Mouse (Mus musculus): ENCODE measurements around the gene 9130213A22Rik.

Gene 9130213A22Rik

DNA sequence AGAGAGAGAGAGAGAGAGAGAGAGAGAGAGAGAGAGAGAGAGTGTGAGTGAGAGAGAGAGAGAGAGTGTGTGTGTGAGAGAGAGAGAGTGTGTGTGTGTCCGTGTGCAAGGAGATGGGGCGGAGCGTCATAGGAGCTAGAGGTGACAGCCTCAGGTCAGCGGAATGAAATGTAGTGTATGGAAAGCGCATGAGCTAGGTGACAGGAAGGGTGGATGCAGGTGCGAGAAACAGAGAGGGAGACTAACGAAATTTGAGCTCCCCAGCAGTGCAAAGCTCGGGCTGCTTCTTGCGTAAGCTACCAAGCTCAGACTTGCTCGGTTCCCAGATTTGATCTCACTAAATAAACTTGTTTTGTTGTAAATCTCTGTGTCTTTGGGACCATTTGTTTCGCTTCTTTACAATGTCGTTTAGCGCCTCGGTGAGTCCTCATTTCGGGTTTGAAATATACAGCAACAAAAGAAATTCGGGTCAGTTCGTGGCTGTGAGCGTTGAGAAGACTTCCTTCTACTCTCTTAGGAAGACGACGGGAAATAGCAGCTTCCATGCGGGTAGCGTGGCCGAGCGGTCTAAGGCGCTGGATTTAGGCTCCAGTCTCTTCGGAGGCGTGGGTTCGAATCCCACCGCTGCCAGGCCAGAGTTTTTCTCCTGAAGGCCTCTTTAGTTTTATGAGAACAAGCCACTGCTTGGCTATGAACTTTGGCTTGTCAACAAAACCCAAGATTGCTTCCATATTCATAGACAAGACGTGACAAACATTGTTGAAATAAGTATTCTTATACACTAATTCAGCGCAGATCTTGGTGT, 1.5 kb upstream of the 9130213A22Rik start:
- in situ Hi-C loops (cut with MboI) = loop anchor here (5.0 to 10.0 kb wide), 2 partner anchors 62 to 219 kb away; partner anchors contain the start of gene Rpl26

DNA sequence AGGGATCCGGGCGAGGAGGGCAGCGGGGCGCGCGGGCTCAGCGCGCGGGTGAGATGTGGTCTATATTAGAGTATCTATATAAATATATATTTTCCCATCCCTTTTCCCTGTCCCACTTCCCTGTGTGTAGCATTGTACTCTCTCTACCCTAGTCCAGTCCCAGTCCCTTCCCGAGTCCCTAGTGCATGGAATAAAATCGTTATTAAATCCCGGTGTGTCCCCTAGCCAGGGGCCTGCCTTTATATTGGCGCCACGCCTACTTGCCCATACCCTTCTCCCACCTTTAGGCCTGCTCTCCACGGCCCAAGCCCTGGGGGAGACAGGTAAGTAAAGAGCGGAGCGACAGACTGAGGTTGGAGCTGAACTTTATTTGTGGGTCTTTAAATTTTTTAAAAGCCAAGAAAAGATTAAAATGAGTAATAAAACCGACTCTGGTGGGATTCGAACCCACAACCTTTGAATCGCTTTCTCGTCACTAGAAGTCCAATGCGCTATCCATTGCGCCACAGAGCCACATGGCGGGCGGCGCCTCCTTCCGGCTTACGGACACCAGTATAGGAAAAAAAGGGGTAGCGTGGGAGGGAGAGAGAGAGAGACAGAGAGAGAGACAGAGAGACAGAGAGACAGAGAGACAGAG, 785 bp upstream of the 9130213A22Rik start:
- in situ Hi-C loops (cut with MboI) = loop anchor here (5.0 to 10.0 kb wide), 2 partner anchors 61 to 218 kb away; partner anchors contain the start of gene Rpl26

DNA sequence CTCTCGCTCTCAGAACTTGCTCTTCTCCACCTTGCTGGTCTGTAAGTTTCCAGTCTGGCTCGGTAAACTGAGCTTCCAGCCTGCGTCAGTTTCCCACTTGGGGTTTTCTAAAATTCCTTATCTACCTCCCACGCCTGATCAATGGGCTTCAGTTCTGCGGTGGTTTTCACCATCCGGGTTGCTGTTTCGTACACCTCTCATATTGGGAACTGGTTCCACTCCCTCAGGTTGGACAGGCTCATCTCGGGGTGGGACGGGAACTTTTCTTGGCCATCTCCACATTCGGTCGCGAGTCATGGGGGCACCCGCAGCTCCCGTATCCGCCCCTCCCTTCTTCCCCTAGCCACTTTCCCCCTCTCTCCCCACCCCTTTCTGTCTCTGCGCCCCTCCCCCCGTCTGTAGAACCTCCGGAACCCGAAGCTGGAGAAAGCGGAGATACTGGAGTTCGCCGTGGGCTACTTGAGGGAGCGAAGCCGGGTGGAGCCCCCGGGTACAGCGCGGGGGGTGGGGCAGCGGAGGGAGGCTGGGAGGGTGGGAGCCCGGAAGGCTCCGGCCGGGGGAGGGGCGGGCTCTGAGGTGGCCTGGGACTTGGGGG, 551 bp downstream of the 9130213A22Rik start:
- in situ Hi-C loops (cut with MboI) = loop anchor here (5.0 to 10.0 kb wide), 2 partner anchors 60 to 217 kb away; partner anchors contain the start of gene Rpl26

DNA sequence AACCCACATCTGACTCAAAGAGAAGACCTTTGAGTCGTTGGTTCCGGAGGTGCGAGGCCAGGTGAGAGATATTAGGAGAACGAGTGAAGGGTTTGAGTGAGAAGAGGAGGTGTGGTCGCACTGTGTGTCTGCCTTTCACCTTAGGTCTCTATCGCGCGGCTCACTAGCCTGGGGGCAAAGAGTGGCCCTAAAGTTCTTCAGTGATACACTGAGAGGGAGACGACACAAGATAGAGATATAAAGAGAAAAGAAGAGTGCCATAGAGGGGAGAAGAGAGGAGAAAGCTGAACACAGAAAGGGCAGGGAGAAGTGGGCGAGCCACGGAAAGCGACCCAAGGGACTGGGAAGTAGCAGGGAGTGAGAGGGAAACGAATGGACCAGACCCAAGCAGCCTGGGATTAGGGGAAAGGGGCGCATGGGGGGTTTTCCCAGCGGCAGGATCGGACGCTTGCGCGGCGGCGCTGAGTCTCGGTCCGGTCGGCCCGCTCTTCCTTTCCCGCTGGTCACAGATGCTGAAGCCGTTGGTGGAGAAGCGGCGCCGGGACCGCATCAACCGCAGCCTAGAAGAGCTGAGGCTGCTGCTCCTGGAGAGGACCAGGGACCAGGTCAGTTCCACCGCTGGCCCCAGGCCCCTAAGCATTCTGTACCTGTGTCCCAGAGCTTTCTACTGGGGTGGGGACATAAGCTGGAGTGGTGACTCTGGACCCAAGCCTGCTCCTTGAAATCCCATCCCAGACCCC, 1.2 kb downstream of the 9130213A22Rik start:
- in situ Hi-C loops (cut with MboI) = loop anchor here (5.0 to 10.0 kb wide), 2 partner anchors 59 to 216 kb away; partner anchors contain the start of gene Rpl26

DNA sequence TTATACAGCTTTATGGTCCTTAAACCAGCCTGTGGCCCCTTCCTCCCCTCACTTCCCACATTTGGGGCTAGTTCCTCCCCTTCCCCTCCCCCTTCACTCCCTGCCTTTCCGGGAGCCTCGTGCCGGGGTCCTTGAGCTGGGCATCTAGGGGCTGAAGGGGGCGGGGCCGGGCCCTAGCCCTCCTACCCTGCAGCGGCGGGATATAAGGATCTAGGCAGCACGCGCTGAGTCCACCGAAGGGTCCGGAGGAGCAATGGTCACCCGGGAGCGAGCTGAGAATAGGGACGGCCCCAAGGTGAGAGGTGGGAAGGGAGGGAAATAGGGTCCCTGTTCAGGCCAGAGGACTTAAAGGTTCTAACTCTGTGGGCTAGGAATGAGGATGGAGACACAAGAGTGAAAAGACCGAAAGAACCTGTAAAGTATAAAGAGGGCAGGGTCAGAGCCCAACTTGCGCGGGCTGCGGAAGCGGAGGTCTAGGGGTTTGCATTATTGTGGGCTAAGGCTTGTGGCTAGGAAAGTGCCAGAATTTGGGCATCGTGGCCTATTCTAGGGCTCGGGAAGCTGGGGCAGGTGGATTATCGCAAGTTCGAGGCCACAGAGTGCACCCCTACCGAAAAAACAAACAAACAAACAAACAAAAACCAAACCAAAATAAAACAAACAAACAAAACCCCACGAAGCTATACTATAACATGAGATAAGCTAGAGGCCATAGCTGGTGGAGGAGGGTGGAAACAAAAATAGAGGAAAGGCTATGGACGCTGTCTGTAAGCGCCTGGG, 2.0 kb downstream of the 9130213A22Rik start, which contains the start of gene Hes7:
Gene Hes7, plus strand, starts transcription at position 184 of the 780 bp plus-strand sequence.
- in situ Hi-C loops (cut with MboI) = loop anchor here (5.0 to 10.0 kb wide), 2 partner anchors 58 to 216 kb away; partner anchors contain the start of gene Rpl26

DNA sequence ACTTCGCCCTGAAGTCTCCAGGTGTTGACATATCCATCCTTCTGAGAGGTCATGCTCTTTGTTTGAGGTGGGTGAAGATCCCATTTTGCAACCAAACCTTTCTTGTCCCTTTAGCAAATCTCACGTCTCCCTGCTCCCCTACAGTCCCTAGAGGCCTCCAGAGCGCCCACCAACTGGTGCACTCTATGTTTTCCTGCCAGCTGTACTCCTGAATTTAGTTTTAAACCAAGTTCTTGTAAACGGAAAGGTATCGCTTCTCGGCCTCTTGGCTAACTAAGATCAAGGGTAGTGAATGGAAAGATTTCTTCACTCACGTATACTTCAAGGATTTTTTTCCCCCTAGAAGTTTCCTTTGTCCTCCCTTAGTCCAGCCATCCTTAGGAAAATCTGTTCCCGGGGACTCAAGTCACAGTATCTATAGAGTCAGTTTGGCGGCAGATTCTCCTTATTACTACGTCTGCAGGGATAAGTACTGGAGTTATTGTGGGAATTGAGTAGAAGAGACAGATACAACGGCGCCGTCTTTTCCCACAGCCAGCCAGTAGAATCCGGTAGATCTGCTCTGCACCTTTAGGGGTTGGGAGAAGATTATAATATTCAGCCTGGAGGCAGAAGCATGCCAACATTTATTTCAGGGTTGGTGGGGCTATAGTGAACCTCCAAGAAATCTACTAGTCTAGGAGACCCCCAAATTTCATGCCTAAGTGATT, 2.8 kb downstream of the 9130213A22Rik start:
- in situ Hi-C loops (cut with MboI) = loop anchor here (5.0 to 10.0 kb wide), 2 partner anchors 57 to 215 kb away; partner anchors contain the start of gene Rpl26

DNA sequence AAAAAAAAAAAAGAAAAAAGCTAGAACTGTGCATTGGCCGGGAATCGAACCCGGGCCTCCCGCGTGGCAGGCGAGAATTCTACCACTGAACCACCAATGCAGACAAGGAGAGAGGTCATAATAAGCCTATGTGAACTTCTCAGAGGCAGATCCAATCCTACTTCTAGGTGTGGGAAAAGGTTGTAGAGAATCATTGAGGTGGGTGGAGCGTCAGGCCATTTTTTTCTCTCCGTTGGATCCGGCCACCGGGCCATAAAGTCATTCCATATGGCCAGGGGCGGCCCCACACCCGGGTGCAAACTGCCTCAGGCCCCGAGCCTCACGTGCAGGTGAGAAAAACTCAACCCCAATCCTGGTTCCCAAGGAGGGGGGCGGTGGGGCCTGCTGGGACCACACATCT, 3.6 kb downstream of the 9130213A22Rik start:
- in situ Hi-C loops (cut with MboI) = no loop called here

DNA sequence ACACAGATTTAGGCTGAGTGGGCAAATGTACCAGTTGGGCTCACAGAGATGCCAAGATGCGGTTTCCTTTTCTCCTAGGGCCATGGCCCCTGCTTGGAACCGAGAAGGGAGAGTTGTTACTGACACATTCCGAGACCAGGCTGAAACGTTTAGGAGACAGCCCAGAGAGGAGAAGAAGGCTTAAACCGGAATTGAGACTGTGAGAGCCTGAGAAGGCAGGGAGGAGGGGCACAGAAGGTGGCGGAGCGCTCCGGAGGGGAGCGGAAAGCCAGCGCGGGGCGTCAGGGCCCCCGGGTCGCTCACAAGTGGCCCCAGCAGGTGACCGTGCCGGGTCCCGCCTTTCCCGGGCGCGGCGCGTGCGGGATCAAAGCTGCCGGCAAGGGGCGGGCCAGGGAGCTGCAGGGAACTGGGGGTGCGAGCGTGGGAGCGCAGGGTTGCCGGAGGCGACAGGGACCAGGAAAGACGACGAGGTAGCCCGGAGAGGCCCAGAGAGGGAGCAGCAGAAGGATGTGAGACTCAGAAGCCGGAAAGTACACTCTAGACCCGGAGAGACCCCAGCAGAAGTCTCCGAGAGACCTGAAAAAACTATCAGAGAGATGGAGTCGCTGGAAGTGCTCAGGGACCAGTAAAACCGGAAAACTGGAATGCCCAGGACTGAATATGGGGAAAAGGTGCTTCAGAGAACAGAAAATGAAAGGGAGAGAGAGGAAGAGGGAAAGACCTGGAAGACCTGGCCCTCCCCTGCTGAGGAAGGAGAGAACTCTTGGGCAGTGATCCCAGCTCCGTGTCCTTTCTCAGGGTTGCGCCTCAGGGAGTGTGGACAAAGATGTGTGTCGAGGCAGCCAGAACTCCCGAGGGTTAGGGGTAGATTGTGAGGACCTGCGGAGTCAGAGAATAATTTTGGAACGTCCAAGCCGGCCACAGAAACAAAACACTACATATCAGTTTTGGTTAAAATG, 4.4 kb downstream of the 9130213A22Rik start:
- in situ Hi-C loops (cut with MboI) = no loop called here

DNA sequence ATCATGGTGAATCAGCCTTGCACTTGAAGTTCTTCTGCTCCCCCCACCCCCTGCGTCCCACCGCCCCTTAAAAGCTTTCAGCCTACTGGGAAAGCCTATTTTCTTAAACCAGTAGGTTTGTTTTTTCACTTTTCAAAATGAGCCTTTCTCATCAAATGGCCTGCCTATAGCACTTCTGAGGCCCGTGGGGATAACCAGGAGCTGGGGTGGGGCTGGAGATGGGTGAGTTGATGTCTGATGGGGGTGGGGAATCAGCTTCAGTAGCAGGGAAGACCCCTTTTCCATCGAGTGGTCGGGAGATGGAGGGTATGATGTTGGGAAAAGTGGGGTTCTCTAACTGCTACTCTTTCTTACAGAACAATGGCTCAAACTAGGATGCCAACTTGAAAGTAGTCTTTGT, 5.5 kb downstream of the 9130213A22Rik start:
- in situ Hi-C loops (cut with MboI) = no loop called here

DNA sequence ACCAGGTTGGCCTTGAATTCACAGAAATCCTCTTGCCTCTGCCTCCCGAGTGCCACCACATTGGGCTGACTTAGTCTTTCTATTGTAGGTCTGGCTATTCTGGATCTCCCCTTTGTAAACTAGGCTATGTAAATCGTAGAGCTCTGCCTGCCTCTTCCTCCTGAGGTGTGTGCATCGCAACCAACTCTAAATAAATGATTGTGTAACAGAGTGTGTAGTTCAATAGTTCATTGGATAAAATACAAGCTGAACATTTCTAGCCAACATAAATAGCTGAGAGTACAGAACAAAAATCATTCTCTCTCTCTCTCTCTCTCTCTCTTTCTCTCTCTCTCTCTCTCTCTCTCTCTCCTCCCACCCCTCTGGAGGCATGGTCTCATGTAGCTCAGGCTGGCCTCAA, 7.8 kb downstream of the 9130213A22Rik start:
- in situ Hi-C loops (cut with MboI) = no loop called here

DNA sequence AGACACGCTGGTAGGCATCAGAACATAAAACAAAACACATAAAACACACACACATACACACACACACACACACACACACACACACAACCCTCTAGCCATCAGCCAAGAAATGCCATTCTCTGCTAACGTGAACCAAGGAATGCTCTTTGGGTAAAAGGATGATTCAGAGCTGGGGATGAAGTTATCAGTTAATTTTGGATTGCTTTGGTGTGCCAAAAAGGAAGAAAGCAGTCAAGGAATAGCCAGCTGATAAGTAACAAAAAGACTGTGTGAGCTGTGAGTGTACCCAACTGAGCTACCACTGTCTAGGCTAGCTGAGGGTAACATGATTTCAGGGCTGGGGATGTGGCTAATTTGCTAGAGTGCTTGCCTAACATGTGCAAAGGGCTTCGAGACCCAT, 8.4 kb downstream of the 9130213A22Rik start:
- in situ Hi-C loops (cut with MboI) = no loop called here

DNA sequence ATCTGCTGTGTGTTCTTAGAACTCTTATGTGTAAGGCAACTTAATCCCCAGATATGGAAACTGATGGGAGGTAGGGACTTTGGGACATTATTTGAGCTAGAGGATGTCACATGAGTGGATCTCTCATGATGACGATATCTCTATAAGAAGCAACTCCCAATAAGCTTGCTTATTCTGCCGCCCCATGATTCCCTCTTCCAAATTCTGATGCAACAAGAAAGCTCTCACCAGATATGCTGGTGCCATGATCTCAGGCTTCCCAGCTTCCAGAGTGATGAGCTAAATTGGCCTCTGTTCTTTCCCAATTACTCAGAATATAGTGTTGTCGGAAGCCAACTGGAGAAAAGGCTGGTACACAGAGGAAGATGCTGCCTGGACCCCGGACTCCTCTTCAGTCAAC, 10.5 kb downstream of the 9130213A22Rik start:
- in situ Hi-C loops (cut with MboI) = no loop called here

DNA sequence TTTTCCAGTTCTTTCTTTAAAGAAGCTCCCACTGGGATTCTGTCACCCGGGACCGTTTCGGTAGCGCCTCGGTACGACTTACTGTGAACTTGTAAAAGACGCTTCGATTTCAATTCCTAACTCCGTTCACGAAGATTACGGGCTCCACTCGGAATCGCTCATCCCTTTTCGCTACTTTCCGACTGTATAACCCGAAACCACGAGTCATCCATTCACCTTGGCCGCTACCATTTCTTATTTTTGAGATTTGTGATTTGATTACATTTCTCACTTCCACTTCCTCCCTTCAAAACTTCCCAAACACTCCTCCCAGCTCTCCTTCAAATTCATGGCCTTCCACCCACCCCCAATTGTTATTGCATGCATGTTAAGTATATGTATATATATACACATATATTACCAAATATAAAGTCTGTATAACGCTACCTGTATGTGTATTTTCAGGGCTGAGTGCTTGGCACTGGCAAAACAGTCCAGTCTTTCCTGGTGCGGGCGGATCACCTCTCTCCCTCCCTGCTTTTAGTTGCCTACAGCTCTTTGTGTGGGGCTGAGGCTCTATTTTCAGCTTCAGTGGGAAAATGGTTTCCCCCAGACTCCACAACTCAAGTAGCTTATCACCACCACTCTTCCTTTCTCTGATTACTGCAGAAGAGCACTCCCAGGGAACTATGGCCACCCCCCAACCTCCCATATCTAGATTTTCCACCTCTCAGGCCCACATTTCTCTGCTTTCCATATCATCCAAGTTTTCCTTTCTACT, 11.2 kb downstream of the 9130213A22Rik start:
- in situ Hi-C loops (cut with MboI) = no loop called here

DNA sequence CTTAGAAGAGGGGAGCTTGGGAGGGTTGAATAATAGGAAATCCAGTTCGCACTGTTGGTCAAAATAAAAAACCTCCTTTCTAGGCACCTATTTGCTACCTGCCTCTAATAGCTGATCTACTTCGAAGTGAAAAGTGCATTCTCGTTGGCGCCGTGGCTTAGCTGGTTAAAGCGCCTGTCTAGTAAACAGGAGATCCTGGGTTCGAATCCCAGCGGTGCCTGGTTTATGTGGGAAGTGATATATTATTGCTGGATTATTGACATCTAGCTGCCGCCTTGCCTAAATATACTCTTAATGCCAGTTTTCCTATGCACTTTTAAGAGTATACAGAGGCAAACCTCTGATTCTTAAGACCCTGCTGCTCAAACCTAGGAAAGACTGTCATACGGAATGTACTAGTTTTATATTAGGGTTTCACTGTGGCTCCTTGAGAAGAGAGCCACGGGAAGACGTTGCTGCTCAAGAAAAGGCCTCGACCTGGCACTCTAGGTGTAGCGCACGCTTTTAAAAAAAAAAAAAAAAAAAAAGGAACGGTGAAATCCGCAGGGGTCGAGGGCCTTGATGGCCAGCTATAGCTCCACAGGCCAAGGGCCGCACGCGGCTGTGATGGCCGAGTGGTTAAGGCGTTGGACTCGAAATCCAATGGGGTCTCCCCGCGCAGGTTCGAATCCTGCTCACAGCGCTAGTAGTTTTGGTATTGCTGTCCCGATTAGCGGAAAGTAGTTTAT, 11.9 kb downstream of the 9130213A22Rik start:
- in situ Hi-C loops (cut with MboI) = no loop called here

DNA sequence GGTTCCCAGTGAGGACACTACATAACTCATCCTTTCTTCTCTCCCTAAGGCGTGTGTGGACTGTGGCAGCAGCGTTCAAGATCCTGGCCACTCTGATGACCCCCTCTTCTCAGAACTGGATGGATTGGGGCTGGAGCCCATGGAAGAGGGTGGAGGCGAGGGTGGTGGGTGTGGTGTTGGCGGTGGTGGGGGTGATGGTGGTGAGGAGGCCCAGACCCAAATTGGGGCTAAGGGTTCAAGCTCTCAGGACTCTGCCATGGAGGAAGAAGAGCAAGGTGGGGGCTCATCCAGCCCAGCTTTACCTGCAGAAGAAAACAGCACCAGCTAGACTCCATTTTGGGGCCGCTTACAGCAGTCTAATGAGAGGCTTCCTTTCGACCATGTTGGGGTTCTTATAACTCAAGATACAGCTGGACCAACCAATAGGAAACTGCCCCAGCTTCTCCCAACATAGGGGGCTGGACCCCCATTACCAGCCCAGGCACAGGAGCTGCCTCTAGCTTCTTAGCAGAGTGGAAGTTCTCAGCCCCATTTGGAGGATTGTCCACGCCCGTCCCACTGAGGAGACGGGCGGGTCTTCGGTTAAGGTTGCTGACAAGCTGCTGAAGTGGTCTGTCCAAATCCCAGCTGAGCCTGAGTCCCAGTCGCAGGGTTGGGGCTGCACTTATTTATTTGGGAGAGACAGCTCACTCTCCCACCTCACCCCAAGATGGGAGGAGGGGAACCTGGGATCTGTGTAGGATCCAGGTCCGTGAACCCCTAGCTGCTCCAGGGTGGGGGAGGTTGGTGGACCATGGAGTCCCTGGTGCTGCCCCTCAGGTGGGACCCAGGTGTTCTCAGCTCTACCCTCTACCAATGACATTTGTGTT, 13.1 kb downstream of the 9130213A22Rik start:
- in situ Hi-C loops (cut with MboI) = no loop called here

DNA sequence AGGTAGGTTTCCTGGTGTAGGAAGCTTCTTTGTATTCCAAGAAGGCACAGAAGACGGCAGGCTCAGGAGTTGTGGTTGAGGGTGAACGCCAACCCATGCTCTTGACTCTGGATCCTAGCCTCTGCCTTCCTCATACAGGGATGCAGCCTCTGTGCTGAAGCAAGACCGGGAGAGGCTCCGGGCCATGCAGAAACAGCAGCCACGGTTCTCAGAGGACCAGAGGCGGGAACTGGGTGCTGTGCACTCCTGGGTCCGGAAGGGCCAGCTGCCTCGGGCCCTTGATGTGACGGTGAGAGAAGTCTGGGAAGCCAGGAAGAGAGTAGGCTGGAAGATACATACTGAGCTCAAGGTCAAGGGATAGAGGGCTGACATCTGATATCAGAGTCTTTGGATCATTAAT, 14.2 kb downstream of the 9130213A22Rik start:
- in situ Hi-C loops (cut with MboI) = no loop called here

DNA sequence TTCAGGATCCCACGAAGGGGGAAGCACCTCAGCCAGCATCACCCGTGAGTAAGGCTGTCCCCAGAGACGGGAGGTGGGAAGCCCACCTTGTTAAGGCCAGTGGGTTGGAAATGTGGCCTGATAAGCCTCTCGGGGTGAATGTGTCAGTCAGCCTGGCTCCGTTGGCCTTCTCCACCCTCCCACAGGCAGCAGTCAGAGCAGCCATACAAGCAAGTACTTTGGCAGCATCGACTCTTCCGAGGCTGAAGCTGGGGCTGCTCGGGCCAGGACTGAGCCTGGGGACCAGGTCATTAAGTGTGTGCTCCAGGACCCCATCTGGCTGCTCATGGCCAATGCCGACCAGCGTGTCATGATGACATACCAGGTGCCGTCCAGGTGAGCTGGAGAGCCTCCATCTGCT, 14.7 kb downstream of the 9130213A22Rik start:
- in situ Hi-C loops (cut with MboI) = no loop called here

All from mature B cell (primary cell).